Comparison of ENCODE assay signal across 22 mouse cellular contexts in genomic region chr15:86963486-86963885, GRCm38 (mm10).
DNase-seq lines count a peak whose midpoint lies in the region; ATAC-seq and TF ChIP-seq lines count a peak whose summit lies in the region.
"Had no signal": no experiment of that assay in that cellular context is flagged by ENCODE, and none has a peak within 500 bp of the region (broad histone marks: within the 10 kb centered on the region; RNA-seq: fewer than 3 reads in every experiment).

No protein-coding gene starts in this region.

- H3K9ac ChIP-seq in midbrain, postnatal 0 days (replicated peaks; ENCODE audit: low read length, poor library complexity, severe bottlenecking): no peak overlapping the region
- H3K9ac ChIP-seq: embryonic facial prominence, embryonic 15.5 days; heart, embryonic 13.5 days; liver, embryonic 12.5 days; liver, postnatal 0 days; neural tube, embryonic 13.5 days had no signal

- no peak for TF ChIP-seq CTCF in midbrain, postnatal 0 days (IDR thresholded peaks at IDR 0.05)
- TF ChIP-seq CTCF in thymus, adult 2 months (IDR thresholded peaks at IDR 0.05; ENCODE audit: borderline replicate concordance, control insufficient read depth, extremely low read depth, insufficient read depth, low read length, poor library complexity): no peak

- peak; percentile 5 to 16 for DNase-seq in frontal cortex, adult 2 months (ENCODE audit: extremely low spot score in 1 of 2, low spot score in 1 of 2)
- DNase-seq in frontal cortex, postnatal 14 days (ENCODE audit: low spot score in 2 of 2): no peak
- peak; percentile 20 to 27 for DNase-seq in left cerebral cortex, postnatal 25 days (ENCODE audit: low spot score in 2 of 2)
- DNase-seq in left cerebral cortex, adult 11 months (ENCODE audit: low spot score): no peak
- peak; percentile 12 to 15 for DNase-seq in right cerebral cortex, adult 2 months (ENCODE audit: low spot score in 2 of 2)
- no peak for DNase-seq in right cerebral cortex, postnatal 4 days
- peak; percentile 54 for DNase-seq in midbrain, postnatal 0 days (ENCODE audit: low spot score)
- no peak for DNase-seq in thymus, adult 2 months
- DNase-seq: adrenal gland, postnatal 25 days; B cell, adult 2 months; heart, adult 2 months; heart, postnatal 10 days; kidney, adult 11 months; kidney, postnatal 14 days; liver, postnatal 0 days; lung, postnatal 36 days had no signal

- ATAC-seq in midbrain, postnatal 0 days (ENCODE audit: low FRiP score): no peak
- ATAC-seq: inflammation-experienced regulatory T-cells, adult 6 months; liver, embryonic 12.5 days; liver, postnatal 0 days had no signal

- 6% methylated on average over 3 of the region's 3 CpGs for WGBS in midbrain, postnatal 0 days
- 59% methylated on average over 3 of the region's 3 CpGs for WGBS in thymus, adult 2 months

- no peak overlapping the region; the same call in 1 of the 2 replicates for H3K27ac ChIP-seq in midbrain, postnatal 0 days (ENCODE audit: low read depth, low read length)
- no peak overlapping the region for H3K27ac ChIP-seq in thymus, adult 2 months (ENCODE audit: control insufficient read depth, insufficient read depth, low read length)
- H3K27ac ChIP-seq: embryonic facial prominence, embryonic 10.5 days; embryonic facial prominence, embryonic 15.5 days; heart, adult 2 months; heart, embryonic 13.5 days; liver, embryonic 12.5 days; neural tube, embryonic 13.5 days had no signal

- H3K4me2 ChIP-seq in midbrain, postnatal 0 days (ENCODE audit: low read depth, low read length, poor library complexity, severe bottlenecking): no peak overlapping the region
- H3K4me2 ChIP-seq: embryonic facial prominence, embryonic 15.5 days; heart, embryonic 13.5 days; liver, embryonic 12.5 days; neural tube, embryonic 13.5 days had no signal

- no peaks in the 10 kb centered on the region for H3K9me3 ChIP-seq in midbrain, postnatal 0 days (ENCODE audit: low read length)
- H3K9me3 ChIP-seq: embryonic facial prominence, embryonic 10.5 days; embryonic facial prominence, embryonic 15.5 days; liver, embryonic 12.5 days; neural tube, embryonic 13.5 days had no signal

- 0 out of 2 replicates have a peak, but pooled peaks cover 3% of the 10 kb centered on the region for H3K4me1 ChIP-seq in midbrain, postnatal 0 days (ENCODE audit: insufficient read depth, low read length)
- H3K4me1 ChIP-seq in thymus, adult 2 months (replicated peaks; ENCODE audit: control insufficient read depth, insufficient read depth, low read length): no peaks in the 10 kb centered on the region
- H3K4me1 ChIP-seq: embryonic facial prominence, embryonic 10.5 days; embryonic facial prominence, embryonic 15.5 days; heart, embryonic 13.5 days; liver, embryonic 12.5 days; neural tube, embryonic 13.5 days had no signal

- no peak overlapping the region for H3K4me3 ChIP-seq in midbrain, postnatal 0 days (ENCODE audit: low read depth, low read length)
- no peak overlapping the region for H3K4me3 ChIP-seq in thymus, adult 2 months (ENCODE audit: control insufficient read depth, insufficient read depth, low read length)
- H3K4me3 ChIP-seq: embryonic facial prominence, embryonic 10.5 days; embryonic facial prominence, embryonic 15.5 days; heart, adult 2 months; heart, embryonic 13.5 days; liver, embryonic 12.5 days; neural tube, embryonic 13.5 days had no signal

- no peaks in the 10 kb centered on the region for H3K36me3 ChIP-seq in midbrain, postnatal 0 days (ENCODE audit: insufficient read depth, low read length)
- no peaks in the 10 kb centered on the region for H3K36me3 ChIP-seq in thymus, adult 2 months (ENCODE audit: control insufficient read depth, insufficient read depth, low read length)
- H3K36me3 ChIP-seq: embryonic facial prominence, embryonic 10.5 days; embryonic facial prominence, embryonic 15.5 days; heart, embryonic 13.5 days; liver, embryonic 12.5 days; neural tube, embryonic 13.5 days had no signal

- intact Hi-C loops in left cerebral cortex, postnatal 25 days (cut with DNase I): no loop called here

- no peak for TF ChIP-seq POLR2A in thymus, adult 2 months (IDR thresholded peaks at IDR 0.05; ENCODE audit: control insufficient read depth, extremely low read depth, insufficient read depth, low read length, poor library complexity)

- no peaks in the 10 kb centered on the region for H3K27me3 ChIP-seq in midbrain, postnatal 0 days (ENCODE audit: insufficient read depth, low read length)
- H3K27me3 ChIP-seq in thymus, adult 2 months (ENCODE audit: control insufficient read depth, insufficient read depth, low read length): no peaks in the 10 kb centered on the region
- H3K27me3 ChIP-seq: embryonic facial prominence, embryonic 15.5 days; heart, embryonic 13.5 days; liver, embryonic 12.5 days; neural tube, embryonic 13.5 days had no signal

Comparison
In these comparisons a context has a peak if more than half of its experiments do, and no peak if none do; other contexts are left out.
1. DNase-seq: peak in frontal cortex, adult 2 months (2 of 2), left cerebral cortex, postnatal 25 days (2 of 2), right cerebral cortex, adult 2 months (2 of 2) and midbrain, postnatal 0 days (single experiment); none in frontal cortex, postnatal 14 days (0 of 2), left cerebral cortex, adult 11 months (single experiment), right cerebral cortex, postnatal 4 days (single experiment) and thymus, adult 2 months (single experiment).